Mouse (Mus musculus) cerebellum, postnatal 14 days (tissue): ENCODE measurements at regions not wholly inside any gene's neighbourhood (a gene's known extent, or its start where the extent isn't known, plus 50 kb on each side); places are given as distances from the start of the nearest gene placed in this dataset.

Experiments
- DNase-seq, 2 experiments: peaks; one replicate each; pipeline ENCODE4 v3.0.0; 2021; ENCODE audit warnings: mixed read lengths in 2 of 2

DNA sequence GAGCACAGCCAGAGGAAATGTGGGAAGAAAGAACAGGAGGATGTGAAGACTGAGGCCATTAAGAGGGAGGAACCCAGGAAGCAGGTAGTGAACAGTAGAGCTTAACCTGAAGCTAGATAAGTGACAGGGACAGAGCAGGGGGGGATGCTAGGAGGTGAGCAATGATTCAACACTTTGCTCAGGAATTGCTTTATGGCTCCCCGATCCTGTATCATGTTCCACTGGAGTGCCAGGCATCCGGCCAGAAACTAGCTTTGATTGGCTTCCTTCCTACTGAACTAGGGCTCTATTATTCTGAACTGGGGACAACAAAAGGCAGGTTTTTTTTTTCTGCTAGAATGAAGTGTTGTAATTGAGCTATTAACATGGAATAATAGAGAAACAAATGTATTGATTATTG is 493.1 kb upstream of the Fat3 start:
- peak; percentile 50 to 58 for DNase-seq

- no peak for DNase-seq
These were observed 487.0 kb upstream of the Fat3 start for GRCm38 (mm10) chr9:16988114-16988513.

GRCm38 (mm10) chr9:16977321-16977720 is 476.2 kb upstream of the Fat3 start:
- no peak for DNase-seq

DNA sequence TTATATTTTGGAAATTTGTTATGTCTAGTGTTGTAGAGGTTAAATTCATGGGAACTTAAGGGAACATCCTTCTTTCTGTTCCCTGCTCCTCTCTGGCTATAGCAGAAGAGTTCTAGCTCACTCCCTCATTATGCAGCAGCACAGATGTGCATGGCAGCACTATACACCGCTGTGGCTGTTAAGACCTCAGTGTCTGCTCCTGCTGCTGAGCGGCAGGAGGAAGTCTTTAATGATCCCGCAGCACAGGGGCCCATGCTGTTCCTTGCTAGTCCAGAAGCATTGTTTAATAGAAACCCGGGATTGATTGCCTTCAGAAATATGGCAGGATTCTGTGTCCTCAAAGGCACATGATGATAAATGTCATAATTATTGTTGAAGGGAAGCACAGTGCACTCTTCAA is 469.3 kb upstream of the Fat3 start:
- DNase-seq = no peak

DNA sequence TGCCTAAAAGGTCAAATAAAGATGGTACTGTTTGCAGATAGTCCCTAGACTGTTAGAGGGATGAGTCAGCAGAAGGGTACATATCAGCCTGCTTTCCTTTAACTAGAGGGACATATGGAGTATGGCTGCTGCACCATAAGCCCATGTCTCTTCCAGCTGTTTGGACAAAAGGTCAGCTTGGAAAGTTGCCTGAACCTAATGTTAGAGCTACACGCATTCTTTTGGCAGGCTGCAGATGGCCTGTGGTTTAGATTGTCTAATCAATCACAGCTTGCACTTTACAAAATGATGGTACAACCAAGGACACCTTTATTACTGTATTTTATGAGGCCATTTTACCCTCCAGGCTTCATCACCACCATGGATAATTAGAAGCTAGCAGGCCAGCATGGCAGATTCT is 432.5 kb upstream of the Fat3 start:
- DNase-seq = peak; percentile 3 to 13

- DNase-seq = peak in 1 of 2 experiments; percentile 32
These were observed 430.5 kb upstream of the Fat3 start for GRCm38 (mm10) chr9:16931586-16931985.

- no peak for DNase-seq
These were observed 425.4 kb upstream of the Fat3 start for GRCm38 (mm10) chr9:16926315-16926984.

DNA sequence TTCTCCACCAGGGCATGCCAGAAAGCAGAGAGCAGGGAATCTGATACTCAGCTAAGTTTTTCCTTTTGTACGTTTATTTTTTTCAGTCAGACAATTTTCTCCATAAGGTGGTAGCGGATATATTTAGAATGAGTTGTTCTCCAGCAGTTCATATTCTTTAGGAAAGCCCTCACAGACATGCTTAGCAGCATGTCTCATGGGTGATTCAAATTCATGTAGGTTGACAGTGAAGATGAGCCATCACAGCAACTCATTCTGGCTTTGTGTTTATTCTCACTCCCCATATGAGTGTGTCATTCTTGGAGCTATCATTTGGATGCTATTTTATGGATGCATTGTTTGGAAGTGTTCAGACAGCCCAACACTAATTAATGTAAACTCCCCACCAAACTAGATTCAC is 424.2 kb upstream of the Fat3 start:
- no peak for DNase-seq

GRCm38 (mm10) chr9:16906155-16906554 is 405.1 kb upstream of the Fat3 start:
- DNase-seq = no peak

GRCm38 (mm10) chr9:16899060-16899459 is 398.0 kb upstream of the Fat3 start:
- DNase-seq = peak; percentile 1 to 9

DNA sequence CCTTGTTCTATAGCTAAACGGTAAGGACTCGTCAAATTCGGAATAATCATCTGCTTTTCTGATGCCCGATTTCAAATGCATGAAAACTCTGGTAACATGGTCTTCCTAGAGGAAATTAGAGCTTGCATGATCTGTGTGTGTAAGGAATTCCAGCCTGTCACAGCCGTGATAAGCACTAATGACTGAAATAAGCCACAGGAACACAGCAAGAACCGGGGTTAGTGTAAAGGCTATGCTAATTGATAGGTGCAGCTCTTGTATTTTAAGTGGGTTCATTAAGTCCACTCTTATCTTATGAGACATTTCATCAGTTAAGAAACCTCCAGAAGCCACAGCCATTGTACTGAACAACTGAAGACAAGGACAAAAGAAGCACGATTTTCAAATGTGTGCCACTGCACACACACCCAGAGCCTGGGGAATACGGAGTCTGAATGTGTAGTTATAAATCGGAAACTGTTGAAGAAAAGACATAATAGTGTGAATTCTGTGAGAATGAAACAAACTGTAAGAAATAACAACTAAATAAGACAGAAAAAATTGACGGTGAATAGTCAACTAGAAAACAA is 351.5 kb upstream of the Fat3 start:
- DNase-seq = no peak

DNA sequence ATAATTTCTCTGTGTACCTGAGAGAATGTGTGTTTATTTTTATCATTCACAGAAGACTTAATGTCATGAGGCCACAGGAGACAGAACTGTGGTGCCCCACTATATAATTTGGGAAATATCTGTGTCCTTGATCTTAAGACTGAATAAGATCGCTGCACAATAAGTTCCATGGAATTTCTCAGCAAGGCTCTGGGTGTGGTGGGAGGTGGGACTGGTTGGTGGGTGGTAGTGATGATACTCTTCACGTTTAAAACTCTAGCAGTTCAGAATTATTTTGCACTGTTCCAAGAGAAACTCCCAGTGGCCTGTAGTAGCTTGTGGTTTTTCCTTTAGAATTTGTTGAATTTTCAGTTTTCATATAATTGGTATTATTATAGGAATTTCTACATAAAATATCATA is 307.4 kb upstream of the Fat3 start:
- DNase-seq = no peak

GRCm38 (mm10) chr9:16772867-16773266 is 271.8 kb upstream of the Fat3 start:
- no peak for DNase-seq

DNA sequence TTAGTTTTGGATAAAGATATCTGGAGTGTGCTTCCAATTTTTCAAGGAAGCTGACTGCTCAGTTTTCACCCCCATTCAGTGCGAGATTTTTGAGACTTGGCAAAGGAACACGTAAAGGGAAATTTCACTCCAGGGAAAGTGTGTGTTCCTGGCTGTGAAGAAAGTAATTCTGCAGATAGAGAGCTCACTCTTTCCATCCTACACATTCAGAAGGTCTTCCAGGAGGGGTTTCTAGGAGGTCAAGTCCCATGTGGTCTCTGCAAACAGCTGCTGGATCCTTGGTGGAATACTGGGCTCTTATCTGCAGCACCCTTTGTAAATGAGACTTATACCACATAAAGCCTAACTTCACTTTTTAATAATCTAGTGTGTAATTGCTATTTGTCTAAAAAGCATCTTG is 226.6 kb upstream of the Fat3 start:
- DNase-seq = no peak

DNA sequence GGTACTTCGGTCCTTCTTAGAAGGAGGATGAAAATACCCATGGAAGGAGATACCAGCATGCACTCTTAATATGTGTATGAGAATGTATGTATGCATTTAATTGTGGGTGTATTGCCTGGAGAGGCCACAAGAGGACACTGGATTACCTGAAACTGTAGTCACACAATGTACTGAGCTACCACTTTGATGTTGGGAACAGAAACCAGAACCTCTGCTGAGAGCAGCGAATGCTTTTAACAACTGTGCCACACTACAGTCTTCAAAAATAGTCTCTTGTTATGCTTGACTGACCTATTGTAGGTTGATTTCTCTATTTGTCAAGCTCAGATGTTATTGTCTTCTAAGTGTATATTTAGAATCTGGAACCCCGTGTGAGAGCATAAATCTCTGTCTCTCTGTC is 201.3 kb upstream of the Fat3 start:
- DNase-seq = no peak

- no peak for DNase-seq
These were observed 160.4 kb upstream of the Fat3 start for GRCm38 (mm10) chr9:16661527-16661926.

GRCm38 (mm10) chr9:16660940-16661339 is 159.9 kb upstream of the Fat3 start:
- DNase-seq = no peak
